Mouse (Mus musculus): ENCODE results near the gene Irf2bp2. TPM values are rescaled to one million over a fixed set of nuclear protein-coding genes. Genes with fewer than 3 reads are reported as not detected.

Gene Irf2bp2
- polyA plus RNA-seq, 1 experiment: 42.0 TPM

- DNase-seq: peak in 1 of 2 experiments; percentile 59
- Histone ChIP-seq H3K4me1 (ENCODE audit: control insufficient read depth, insufficient read depth, low read length) (peaks cover 10% of the 10 kb centered on the region), H3K4me3 (replicated peaks; ENCODE audit: insufficient read depth, low read depth, low read length) (no peak overlapping the region), H3K27me3 (ENCODE audit: control insufficient read depth, insufficient read depth, low read length) (no peaks in the 10 kb centered on the region), H3K27ac (ENCODE audit: insufficient read depth, low read length) (no peak overlapping the region)
- TF ChIP-seq POLR2A (IDR thresholded peaks at IDR 0.05; ENCODE audit: borderline replicate concordance, insufficient read depth, low read length) (no peak), CTCF (IDR thresholded peaks at IDR 0.05; ENCODE audit: borderline replicate concordance, insufficient read depth, low read depth, low read length) (no peak)
- 35% methylated on average over 5 of the region's 5 CpGs for WGBS
Measured at GRCm38 (mm10) chr8:126550944-126551357, 42.8 kb downstream of the Irf2bp2 start.

GRCm38 (mm10) chr8:126547841-126548240, 45.9 kb downstream of the Irf2bp2 start:
- H3K27me3 ChIP-seq (ENCODE audit: control insufficient read depth, insufficient read depth, low read length): no peaks in the 10 kb centered on the region
- WGBS: 42% methylated on average over 3 of the region's 3 CpGs
- TF ChIP-seq POLR2A (IDR thresholded peaks at IDR 0.05; ENCODE audit: borderline replicate concordance, insufficient read depth, low read length) (no peak), CTCF (IDR thresholded peaks at IDR 0.05; ENCODE audit: borderline replicate concordance, insufficient read depth, low read depth, low read length) (no peak)
- peaks cover 23% of the 10 kb centered on the region for H3K4me1 ChIP-seq (ENCODE audit: control insufficient read depth, insufficient read depth, low read length)
- no peak for DNase-seq
- no peak overlapping the region for H3K4me3 ChIP-seq (replicated peaks; ENCODE audit: insufficient read depth, low read depth, low read length)
- no peak overlapping the region for H3K27ac ChIP-seq (ENCODE audit: insufficient read depth, low read length)

GRCm38 (mm10) chr8:126547361-126547760, 46.4 kb downstream of the Irf2bp2 start:
- Histone ChIP-seq H3K27ac (ENCODE audit: insufficient read depth, low read length) (no peak overlapping the region), H3K27me3 (ENCODE audit: control insufficient read depth, insufficient read depth, low read length) (no peaks in the 10 kb centered on the region), H3K4me1 (ENCODE audit: control insufficient read depth, insufficient read depth, low read length) (peaks cover 28% of the 10 kb centered on the region), H3K4me3 (replicated peaks; ENCODE audit: insufficient read depth, low read depth, low read length) (no peak overlapping the region)
- DNase-seq: no peak
- WGBS: 98% methylated on average over 4 of the region's 4 CpGs
- no peak for TF ChIP-seq CTCF (IDR thresholded peaks at IDR 0.05; ENCODE audit: borderline replicate concordance, insufficient read depth, low read depth, low read length)
- no peak for TF ChIP-seq POLR2A (IDR thresholded peaks at IDR 0.05; ENCODE audit: borderline replicate concordance, insufficient read depth, low read length)

- 72% methylated on average over 1 of the region's 1 CpGs for WGBS
- no peak for DNase-seq
- no peak for TF ChIP-seq CTCF (IDR thresholded peaks at IDR 0.05; ENCODE audit: borderline replicate concordance, insufficient read depth, low read depth, low read length)
- no peak for TF ChIP-seq POLR2A (IDR thresholded peaks at IDR 0.05; ENCODE audit: borderline replicate concordance, insufficient read depth, low read length)
- Histone ChIP-seq H3K27ac (ENCODE audit: insufficient read depth, low read length) (no peak overlapping the region), H3K4me3 (replicated peaks; ENCODE audit: insufficient read depth, low read depth, low read length) (no peak overlapping the region), H3K4me1 (ENCODE audit: control insufficient read depth, insufficient read depth, low read length) (peaks cover 33% of the 10 kb centered on the region), H3K27me3 (ENCODE audit: control insufficient read depth, insufficient read depth, low read length) (no peaks in the 10 kb centered on the region)
Measured at GRCm38 (mm10) chr8:126546480-126546879, 47.3 kb downstream of the Irf2bp2 start.

- peaks cover 45% of the 10 kb centered on the region for H3K4me1 ChIP-seq (ENCODE audit: control insufficient read depth, insufficient read depth, low read length)
- TF ChIP-seq CTCF (IDR thresholded peaks at IDR 0.05; ENCODE audit: borderline replicate concordance, insufficient read depth, low read depth, low read length) (no peak), POLR2A (IDR thresholded peaks at IDR 0.05; ENCODE audit: borderline replicate concordance, insufficient read depth, low read length) (peak; percentile 28; the same call in 1 of the 2 replicates)
- peak; percentile 83 to 91 for DNase-seq
- H3K4me3 ChIP-seq (replicated peaks; ENCODE audit: insufficient read depth, low read depth, low read length): no peak overlapping the region
- peak overlapping the region; percentile 69 for H3K27ac ChIP-seq (ENCODE audit: insufficient read depth, low read length)
- 16% methylated on average over 8 of the region's 8 CpGs for WGBS
- H3K27me3 ChIP-seq (ENCODE audit: control insufficient read depth, insufficient read depth, low read length): no peaks in the 10 kb centered on the region
Measured at GRCm38 (mm10) chr8:126543407-126543806, 50.4 kb downstream of the Irf2bp2 start.

- TF ChIP-seq POLR2A (IDR thresholded peaks at IDR 0.05; ENCODE audit: borderline replicate concordance, insufficient read depth, low read length): no peak
- H3K4me3 ChIP-seq (replicated peaks; ENCODE audit: insufficient read depth, low read depth, low read length): no peak overlapping the region
- no peak for DNase-seq
- H3K27me3 ChIP-seq (ENCODE audit: control insufficient read depth, insufficient read depth, low read length): no peaks in the 10 kb centered on the region
- WGBS: 76% methylated on average over 5 of the region's 5 CpGs
- H3K4me1 ChIP-seq (ENCODE audit: control insufficient read depth, insufficient read depth, low read length): peaks cover 48% of the 10 kb centered on the region
- H3K27ac ChIP-seq (ENCODE audit: insufficient read depth, low read length): peak overlapping the region; percentile 69
Measured at GRCm38 (mm10) chr8:126542757-126543156, 51.0 kb downstream of the Irf2bp2 start.

- 77% methylated on average over 10 of the region's 10 CpGs for WGBS
- TF ChIP-seq CTCF (IDR thresholded peaks at IDR 0.05; ENCODE audit: borderline replicate concordance, insufficient read depth, low read depth, low read length) (no peak), POLR2A (IDR thresholded peaks at IDR 0.05; ENCODE audit: borderline replicate concordance, insufficient read depth, low read length) (no peak)
- Histone ChIP-seq H3K4me1 (ENCODE audit: control insufficient read depth, insufficient read depth, low read length) (peaks cover 52% of the 10 kb centered on the region), H3K27me3 (ENCODE audit: control insufficient read depth, insufficient read depth, low read length) (no peaks in the 10 kb centered on the region), H3K27ac (ENCODE audit: insufficient read depth, low read length) (peak overlapping the region; percentile 69), H3K4me3 (replicated peaks; ENCODE audit: insufficient read depth, low read depth, low read length) (no peak overlapping the region)
- DNase-seq: no peak
Measured at GRCm38 (mm10) chr8:126542090-126542689, 51.6 kb downstream of the Irf2bp2 start.

GRCm38 (mm10) chr8:126540298-126540697, 53.5 kb downstream of the Irf2bp2 start:
- DNase-seq: no peak
- TF ChIP-seq POLR2A (IDR thresholded peaks at IDR 0.05; ENCODE audit: borderline replicate concordance, insufficient read depth, low read length) (no peak), CTCF (IDR thresholded peaks at IDR 0.05; ENCODE audit: borderline replicate concordance, insufficient read depth, low read depth, low read length) (no peak)
- no peak overlapping the region for H3K27ac ChIP-seq (ENCODE audit: insufficient read depth, low read length)
- 71% methylated on average over 5 of the region's 5 CpGs for WGBS
- no peaks in the 10 kb centered on the region for H3K27me3 ChIP-seq (ENCODE audit: control insufficient read depth, insufficient read depth, low read length)
- H3K4me1 ChIP-seq (ENCODE audit: control insufficient read depth, insufficient read depth, low read length): peaks cover 63% of the 10 kb centered on the region
- no peak overlapping the region for H3K4me3 ChIP-seq (replicated peaks; ENCODE audit: insufficient read depth, low read depth, low read length)
